Mouse (Mus musculus) C2C12 (cell line): ENCODE measurements around the gene Asb18. TPM values are rescaled to one million over a fixed set of nuclear protein-coding genes. Genes with fewer than 3 reads are reported as not detected.

Experiments used
- H3K27me3 ChIP-seq: one replicate; pipeline ENCODE4 v1.6.1; 2011; ENCODE audit not compliant: control insufficient read depth, insufficient read depth, insufficient read length
- H3K36me3 ChIP-seq: one replicate; pipeline ENCODE4 v1.6.1; 2011; ENCODE audit not compliant: control insufficient read depth, insufficient read depth
- H3K4me3 ChIP-seq: one replicate; pipeline ENCODE4 v1.5.1; 2011; ENCODE audit warnings: mild to moderate bottlenecking, control low read depth; ENCODE audit not compliant: poor library complexity, insufficient read depth, severe bottlenecking
- H3K79me2 ChIP-seq: one replicate; pipeline ENCODE4 v1.6.1; 2011; ENCODE audit not compliant: control insufficient read depth, insufficient read depth
- H3K79me3 ChIP-seq: one replicate; pipeline ENCODE4 v1.6.1; 2011; ENCODE audit warnings: low read depth, control low read depth
- H3ac ChIP-seq: one replicate; pipeline ENCODE3; 2011; ENCODE audit warnings: low read depth; ENCODE audit not compliant: control insufficient read depth, insufficient read length
- CEBPB ChIP-seq: IDR thresholded peaks from one replicate; pipeline ENCODE4 v1.6.1; 2011; ENCODE audit warnings: low read depth, mild to moderate bottlenecking, control low read depth, moderate library complexity
- CTCF ChIP-seq: IDR thresholded peaks from one replicate; pipeline ENCODE4 v1.5.1; 2011; ENCODE audit not compliant: control insufficient read depth, insufficient read depth, insufficient read length
- FOSL1 ChIP-seq: IDR thresholded peaks from one replicate; pipeline ENCODE4 v1.8.0; 2011; ENCODE audit warnings: mild to moderate bottlenecking, low read length; ENCODE audit not compliant: poor library complexity, insufficient read depth, severe bottlenecking
- MAX ChIP-seq: IDR thresholded peaks from one replicate; pipeline ENCODE4 v1.6.1; 2011; ENCODE audit warnings: mild to moderate bottlenecking, control low read depth
- MYOD1 ChIP-seq: IDR thresholded peaks from one replicate; pipeline ENCODE4 v1.6.1; 2011; ENCODE audit warnings: low read depth; ENCODE audit not compliant: control insufficient read depth, insufficient read length
- MYOG ChIP-seq: IDR thresholded peaks from one replicate; pipeline ENCODE4 v1.6.1; 2011; ENCODE audit not compliant: control insufficient read depth, insufficient read length; ENCODE audit errors: extremely low read depth
- USF1 ChIP-seq: IDR thresholded peaks from one replicate; pipeline ENCODE4 v1.6.1; 2011; ENCODE audit warnings: low read depth, mild to moderate bottlenecking, control low read depth, moderate library complexity
- polyA plus RNA-seq: library from polyadenylated mRNA; unstranded; fragments of >200 nt; fragmentation: generic; extraction: Trizol; gene quantifications from one replicate; pipeline ENCODE4 v1.2.1, GENCODE M21; 2012; ENCODE audit warnings: missing spikeins

Gene Asb18
- polyA plus RNA-seq, 1 experiment = not detected

GRCm38 (mm10) chr1:89919206-89919605, 95.3 kb downstream of the Asb18 start:
- TF ChIP-seq CTCF (no peak), MYOG (no peak), CEBPB (no peak), USF1 (no peak), FOSL1 (no peak), MYOD1 (no peak), MAX (no peak)
- no peak overlapping the region for H3ac ChIP-seq
- peaks cover 48% of the 10 kb centered on the region for H3K27me3 ChIP-seq
- no peak overlapping the region for H3K4me3 ChIP-seq
- H3K79me3 ChIP-seq = no peaks in the 10 kb centered on the region
- H3K79me2 ChIP-seq = no peaks in the 10 kb centered on the region
- no peaks in the 10 kb centered on the region for H3K36me3 ChIP-seq

- Histone ChIP-seq H3K79me2 (no peaks in the 10 kb centered on the region), H3K36me3 (no peaks in the 10 kb centered on the region), H3K4me3 (no peak overlapping the region), H3K27me3 (peaks cover 37% of the 10 kb centered on the region), H3ac (no peak overlapping the region), H3K79me3 (no peaks in the 10 kb centered on the region)
- TF ChIP-seq FOSL1 = no peak
- TF ChIP-seq MYOG = no peak
- no peak for TF ChIP-seq CEBPB
- TF ChIP-seq MYOD1 = no peak
- no peak for TF ChIP-seq USF1
- TF ChIP-seq CTCF = no peak
- TF ChIP-seq MAX = no peak
Observed at GRCm38 (mm10) chr1:89918111-89918510, 96.4 kb downstream of the Asb18 start.

- H3K4me3 ChIP-seq = no peak overlapping the region
- peaks cover 9% of the 10 kb centered on the region for H3K27me3 ChIP-seq
- H3ac ChIP-seq = no peak overlapping the region
- no peaks in the 10 kb centered on the region for H3K79me3 ChIP-seq
- no peaks in the 10 kb centered on the region for H3K36me3 ChIP-seq
- TF ChIP-seq CTCF (no peak), MAX (no peak), USF1 (no peak), CEBPB (no peak), MYOG (no peak), FOSL1 (no peak), MYOD1 (no peak)
- H3K79me2 ChIP-seq = no peaks in the 10 kb centered on the region
Observed at GRCm38 (mm10) chr1:89913611-89914010, 100.9 kb downstream of the Asb18 start.

- Histone ChIP-seq H3K79me2 (no peaks in the 10 kb centered on the region), H3ac (no peak overlapping the region), H3K4me3 (no peak overlapping the region), H3K36me3 (no peaks in the 10 kb centered on the region), H3K79me3 (no peaks in the 10 kb centered on the region), H3K27me3 (peaks cover 9% of the 10 kb centered on the region)
- TF ChIP-seq MYOG (no peak), USF1 (no peak), FOSL1 (no peak), MAX (no peak), CTCF (no peak), CEBPB (no peak), MYOD1 (no peak)
Observed at GRCm38 (mm10) chr1:89912392-89912791, 102.1 kb downstream of the Asb18 start.

GRCm38 (mm10) chr1:89909796-89910195, 104.7 kb downstream of the Asb18 start:
- no peaks in the 10 kb centered on the region for H3K79me2 ChIP-seq
- TF ChIP-seq MYOD1 = no peak
- no peak for TF ChIP-seq MYOG
- TF ChIP-seq USF1 = no peak
- TF ChIP-seq CEBPB = no peak
- no peak for TF ChIP-seq CTCF
- TF ChIP-seq FOSL1 = no peak
- TF ChIP-seq MAX = no peak
- H3ac ChIP-seq = no peak overlapping the region
- H3K4me3 ChIP-seq = no peak overlapping the region
- H3K79me3 ChIP-seq = no peaks in the 10 kb centered on the region
- H3K36me3 ChIP-seq = no peaks in the 10 kb centered on the region
- H3K27me3 ChIP-seq = no peaks in the 10 kb centered on the region

- H3K79me2 ChIP-seq = no peaks in the 10 kb centered on the region
- H3K27me3 ChIP-seq = no peaks in the 10 kb centered on the region
- H3K4me3 ChIP-seq = no peak overlapping the region
- H3ac ChIP-seq = no peak overlapping the region
- H3K36me3 ChIP-seq = no peaks in the 10 kb centered on the region
- no peaks in the 10 kb centered on the region for H3K79me3 ChIP-seq
- TF ChIP-seq MYOD1 (no peak), MYOG (no peak), USF1 (no peak), MAX (no peak), FOSL1 (no peak), CTCF (no peak), CEBPB (no peak)
Observed at GRCm38 (mm10) chr1:89902641-89903040, 111.8 kb downstream of the Asb18 start.
